Mouse (Mus musculus) thymus, postnatal 10 days (tissue): ENCODE data around the gene Abca13.
"Not testable (repeated sequence)": the region's sequence is repeated elsewhere in the genome, so short reads cannot be mapped to it uniquely, and the experiment has no call there.

ENCODE experiments used
- DNase-seq, 2 experiments: peaks; one replicate each; pipeline ENCODE4 v3.0.0; 2021; ENCODE audit warnings: low spot score in 2 of 2

The Abca13 gene

DNA sequence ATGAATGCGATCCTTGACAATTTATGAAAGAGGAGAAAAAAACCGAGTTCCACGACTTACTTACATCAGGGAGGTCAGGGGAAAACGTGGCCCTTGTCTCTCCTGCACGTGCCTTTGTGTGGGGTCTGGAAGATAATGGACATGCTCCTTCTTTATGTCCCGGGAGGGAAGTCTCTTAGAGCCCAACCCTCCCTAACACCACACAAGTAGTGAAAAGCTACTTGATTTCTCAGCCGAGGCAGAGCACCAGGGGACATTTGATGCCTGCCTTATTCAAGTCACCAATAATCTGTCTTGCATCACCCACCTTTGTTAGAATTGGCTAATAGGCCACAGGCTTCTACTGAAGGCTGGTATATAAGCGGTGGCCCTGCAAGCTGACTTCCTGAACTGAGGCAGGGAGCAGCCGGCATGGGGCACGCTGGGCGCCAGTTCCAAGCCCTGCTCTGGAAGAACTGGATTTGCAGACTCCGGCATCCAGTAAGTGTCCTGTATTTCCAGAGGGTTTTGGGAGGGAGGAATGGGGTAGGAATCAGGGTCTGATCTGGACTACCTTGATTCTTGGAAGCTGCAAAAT, at the start of gene Abca13:
TSS of gene Abca13 (plus strand) at position 388 of the 577 bp plus-strand sequence.
- DNase-seq: no peak

DNA sequence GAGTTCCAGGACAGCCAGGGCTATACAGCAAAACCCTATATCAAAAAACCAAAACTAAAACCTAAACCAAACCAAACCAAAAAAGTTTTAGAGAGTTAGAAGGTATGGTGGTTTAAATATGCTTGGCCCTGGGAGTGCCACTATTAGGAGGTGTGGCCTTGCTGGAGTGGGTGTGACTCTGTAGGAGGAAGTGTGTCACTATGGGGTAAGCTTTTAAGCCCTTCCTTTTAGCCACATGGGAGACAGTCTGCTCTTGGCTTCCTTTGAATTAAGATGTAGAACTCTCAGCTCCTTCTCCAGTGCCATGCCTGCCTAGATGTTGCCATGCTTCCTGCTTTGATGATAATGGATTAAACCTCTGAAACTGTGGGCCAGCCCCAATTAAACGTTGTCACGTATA, 46.6 kb upstream of the Abca13 start:
- DNase-seq: no peak

DNA sequence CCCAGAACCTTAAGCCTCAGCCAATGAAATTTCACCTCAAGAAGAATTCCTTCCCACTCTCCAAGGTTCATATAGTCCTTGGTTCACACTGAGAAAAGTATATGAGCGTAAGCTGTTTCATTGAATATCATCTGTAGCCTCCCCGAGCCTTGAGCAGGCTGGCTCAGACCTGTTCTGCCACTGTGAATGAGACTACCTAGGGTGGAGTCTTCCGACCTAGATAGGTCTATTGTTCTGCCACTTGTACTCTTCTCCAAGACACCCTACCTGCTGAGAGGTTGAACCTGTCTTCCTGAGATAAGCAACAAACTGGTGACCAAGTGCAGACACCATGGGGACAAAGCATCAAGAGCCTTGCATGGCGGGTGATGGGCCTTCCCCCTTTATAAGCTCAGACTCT, 45.6 kb upstream of the Abca13 start:
- DNase-seq: no peak

DNA sequence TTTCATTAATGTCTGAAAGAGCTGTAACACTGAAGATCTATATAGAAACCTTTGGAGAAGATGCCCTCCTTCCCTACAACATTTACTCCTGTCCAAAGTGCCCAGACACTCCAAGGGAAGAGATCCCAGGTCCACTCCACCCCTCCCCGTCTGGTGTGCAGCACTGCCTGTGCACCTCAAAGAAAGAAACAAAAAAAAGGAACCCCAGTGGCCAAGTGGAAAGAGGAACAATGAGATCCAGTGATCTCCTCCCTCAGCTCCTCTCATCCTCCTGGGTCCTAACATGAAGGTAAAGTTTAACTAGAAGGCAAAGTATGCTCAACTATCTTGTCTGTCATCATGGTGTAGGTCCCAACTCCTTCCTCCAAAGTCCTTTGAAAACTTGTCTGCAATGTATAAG, 45.1 kb upstream of the Abca13 start:
- DNase-seq: no peak

DNA sequence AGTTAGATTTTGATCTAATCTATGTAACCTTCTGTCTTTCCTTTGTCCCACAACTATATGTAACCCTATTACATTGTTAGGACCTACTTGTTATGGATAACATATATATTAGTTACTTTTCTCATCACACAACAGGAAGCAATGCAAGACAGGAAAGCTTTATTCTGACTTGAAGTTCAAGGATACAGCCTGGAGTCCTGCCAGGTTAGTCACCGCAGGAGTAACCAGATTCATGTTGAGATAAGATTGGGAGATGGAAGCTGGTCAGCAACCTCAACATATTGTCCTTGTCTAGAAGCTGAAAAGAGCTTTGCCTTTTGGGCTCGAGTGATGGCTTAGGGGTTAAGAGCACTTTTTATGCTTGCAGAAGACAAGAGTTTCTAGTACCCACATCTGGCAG, 43.5 kb upstream of the Abca13 start:
- no peak for DNase-seq

DNA sequence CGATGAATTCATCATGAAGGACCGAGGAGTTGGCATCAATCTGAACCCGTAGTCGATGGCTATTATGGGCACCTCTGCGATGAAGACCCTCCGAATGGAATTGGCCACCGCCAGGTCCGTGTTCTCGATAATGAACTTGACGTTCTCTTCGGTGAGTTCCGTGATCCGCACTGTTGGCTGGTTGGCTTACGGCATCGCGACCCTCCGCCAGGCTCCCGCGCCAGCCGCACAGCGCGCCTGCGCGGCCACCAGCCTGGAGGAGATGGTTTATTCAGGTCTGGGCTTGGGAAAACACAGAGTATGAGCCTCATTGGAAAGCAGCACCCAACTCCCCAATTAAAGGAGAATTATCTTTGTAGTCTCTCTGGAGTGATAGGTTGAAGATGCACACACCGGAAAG, 41.3 kb upstream of the Abca13 start:
- DNase-seq: not testable (repeated sequence)

DNA sequence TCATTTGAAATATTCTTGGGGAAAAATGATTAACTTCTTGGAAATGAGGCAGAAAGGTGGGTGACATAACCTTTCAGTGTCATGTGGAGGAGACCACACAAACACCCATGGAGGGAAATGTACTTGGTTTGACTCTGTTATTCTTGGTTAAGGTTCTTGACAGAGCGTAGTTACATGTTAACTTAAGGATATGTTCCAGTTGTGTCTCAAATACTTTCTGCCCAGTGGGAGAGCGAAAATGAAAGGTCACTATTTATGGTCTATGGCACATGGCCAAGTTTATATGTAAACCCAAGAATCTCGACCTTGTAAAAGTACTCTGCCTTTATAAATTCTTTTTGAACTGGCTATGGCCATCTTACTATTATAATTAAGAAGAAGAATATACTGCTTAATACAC, 31.8 kb upstream of the Abca13 start:
- no peak for DNase-seq

DNA sequence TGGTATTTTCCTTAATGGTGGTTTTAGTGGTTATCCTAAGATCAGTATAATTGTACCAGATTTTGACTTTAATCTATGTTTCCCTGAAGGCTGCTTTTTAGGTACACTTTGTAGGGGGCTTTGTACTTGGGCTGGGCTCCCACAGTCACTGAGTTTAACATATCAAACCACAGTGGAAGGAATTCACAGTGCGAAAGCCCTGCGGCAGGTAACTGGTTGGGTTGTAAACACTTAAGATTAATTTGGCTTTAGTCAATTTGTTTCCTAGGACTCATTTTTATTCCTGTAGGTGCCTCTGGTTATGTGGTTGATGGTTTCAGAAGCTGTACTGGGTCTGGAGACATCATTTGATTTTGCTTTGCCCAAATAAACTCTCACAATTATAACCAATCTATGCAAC, 24.4 kb upstream of the Abca13 start:
- no peak for DNase-seq

DNA sequence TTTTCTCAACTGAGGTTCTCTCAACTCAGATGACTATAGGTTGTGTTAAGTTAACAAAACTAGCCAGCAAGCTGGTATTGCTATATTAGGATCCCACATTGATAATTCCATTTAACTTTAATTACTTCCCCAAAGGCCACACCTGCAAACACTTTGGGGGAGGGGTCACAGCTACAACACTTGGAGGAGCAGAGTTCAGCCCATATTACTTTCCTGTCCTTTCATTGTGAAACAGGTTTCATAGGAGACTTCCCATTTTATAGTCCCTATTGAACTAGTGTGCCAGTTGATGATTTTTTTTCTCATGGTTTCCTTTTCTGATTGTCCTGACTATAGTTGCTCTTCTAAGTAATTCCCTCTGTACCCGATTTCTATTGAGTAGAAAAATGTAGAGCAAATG, 10.3 kb upstream of the Abca13 start:
- DNase-seq: no peak

DNA sequence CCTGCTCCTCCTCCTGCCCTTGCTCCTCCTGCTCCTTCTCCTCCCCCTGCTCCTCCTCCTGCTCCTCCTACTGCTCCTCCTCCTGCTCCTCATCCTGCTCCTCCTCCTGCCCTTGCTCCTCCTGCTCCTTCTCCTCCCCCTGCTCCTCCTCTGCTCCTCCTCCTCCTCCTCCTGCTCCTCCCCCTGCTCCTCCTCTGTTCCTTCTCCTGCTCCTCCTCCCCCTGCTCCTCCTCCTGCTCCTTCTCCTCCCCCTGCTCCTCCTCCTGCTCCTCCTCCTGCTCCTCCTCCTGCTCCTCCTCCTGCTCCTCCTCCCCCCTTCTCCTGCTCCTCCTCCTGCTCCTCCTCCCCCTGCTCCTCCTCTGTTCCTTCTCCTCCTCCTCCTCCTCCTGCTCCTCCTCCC, 2.3 kb upstream of the Abca13 start:
- not testable (repeated sequence) for DNase-seq

DNA sequence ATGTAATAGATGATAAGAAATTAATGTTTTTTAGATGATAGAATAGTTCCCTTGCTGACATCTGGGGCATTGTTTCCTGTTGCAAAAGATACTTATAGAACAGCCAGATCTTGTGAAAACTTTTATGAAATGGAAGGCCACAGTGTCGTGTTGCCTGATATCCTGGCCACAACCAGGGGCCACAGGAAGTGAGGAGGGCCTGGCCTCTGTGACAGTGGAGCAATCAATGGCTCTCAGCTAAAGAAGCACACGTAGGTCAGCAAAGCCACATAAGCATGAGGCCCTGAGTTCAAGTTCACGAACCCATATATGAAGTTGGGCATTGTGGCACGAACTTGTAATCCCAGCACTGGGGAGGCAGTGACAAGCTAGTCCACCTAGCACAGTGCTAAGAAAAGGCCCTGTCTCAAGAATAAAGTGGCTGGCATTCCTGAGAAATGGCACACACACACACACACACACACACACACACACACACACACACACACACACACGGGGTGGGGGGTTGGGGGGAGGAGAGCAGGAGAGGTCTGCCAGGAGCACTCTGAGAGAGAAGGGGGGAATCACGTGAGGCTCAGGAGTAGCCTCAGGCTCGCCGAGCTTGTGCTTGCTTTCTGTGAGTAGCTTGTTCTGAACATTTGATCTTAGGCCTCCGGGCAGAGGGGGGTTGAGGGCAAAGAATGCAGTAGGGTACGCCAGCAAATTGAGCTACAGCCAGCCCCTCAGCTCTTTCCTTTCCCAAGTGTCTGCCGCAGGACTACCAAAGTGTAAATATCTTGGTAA, 779 bp upstream of the Abca13 start:
- no peak for DNase-seq

DNA sequence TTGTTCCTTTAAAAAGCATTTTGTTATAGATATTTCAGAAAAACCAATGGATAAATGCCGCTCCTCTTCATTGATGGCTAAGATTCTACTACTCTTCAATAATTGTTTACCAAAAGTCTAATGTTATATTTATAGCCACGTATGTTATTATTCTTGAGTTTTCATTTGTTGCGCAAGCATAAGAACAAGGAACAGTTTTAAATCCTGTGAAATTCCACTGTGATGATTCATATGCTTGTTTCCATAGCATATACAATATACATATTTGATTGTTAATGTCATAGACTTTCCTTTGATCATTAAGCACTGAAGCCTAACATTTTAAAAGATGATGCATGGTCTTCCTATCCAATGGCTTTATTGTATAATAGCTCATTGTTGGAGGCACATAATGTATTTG, 3.1 kb downstream of the Abca13 start:
- DNase-seq: no peak

DNA sequence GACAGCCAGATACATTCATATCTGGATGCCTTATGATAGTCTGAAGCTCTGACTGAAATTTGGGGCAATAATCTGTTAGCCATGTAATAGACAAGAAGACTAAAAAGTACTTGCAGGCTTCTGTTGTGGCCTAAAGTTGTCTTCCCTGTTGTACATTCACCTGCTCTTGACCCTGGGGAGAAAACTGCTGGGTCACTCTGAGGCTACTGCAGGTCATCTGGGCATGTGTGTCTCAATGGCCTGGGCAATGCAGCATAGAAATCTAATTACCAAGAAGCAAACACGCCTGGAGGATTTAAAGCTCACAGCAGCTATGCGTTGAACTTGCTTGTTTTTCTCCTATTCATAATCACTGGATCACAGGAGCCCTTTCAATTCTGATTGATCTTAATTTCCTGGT, 8.1 kb downstream of the Abca13 start:
- no peak for DNase-seq

DNA sequence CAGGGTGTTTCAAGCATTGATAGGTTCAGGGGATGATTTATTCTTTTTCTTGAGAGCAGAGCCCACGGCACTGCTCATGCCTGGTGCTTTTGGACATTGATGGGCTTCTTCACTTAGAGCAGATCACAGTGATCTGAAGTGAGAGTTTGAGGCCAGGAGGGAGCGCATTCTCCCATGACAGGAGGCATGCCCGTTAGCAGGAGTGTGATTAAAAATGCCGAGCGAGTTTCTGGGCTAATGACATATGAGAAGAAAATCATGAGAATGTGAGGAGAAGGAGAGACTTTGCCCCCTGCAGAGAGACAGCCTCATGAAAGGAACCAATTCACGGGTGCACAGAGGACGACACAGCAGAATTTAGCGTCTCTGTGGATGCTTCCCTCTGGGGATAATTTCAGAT, 19.0 kb downstream of the Abca13 start:
- DNase-seq: no peak

DNA sequence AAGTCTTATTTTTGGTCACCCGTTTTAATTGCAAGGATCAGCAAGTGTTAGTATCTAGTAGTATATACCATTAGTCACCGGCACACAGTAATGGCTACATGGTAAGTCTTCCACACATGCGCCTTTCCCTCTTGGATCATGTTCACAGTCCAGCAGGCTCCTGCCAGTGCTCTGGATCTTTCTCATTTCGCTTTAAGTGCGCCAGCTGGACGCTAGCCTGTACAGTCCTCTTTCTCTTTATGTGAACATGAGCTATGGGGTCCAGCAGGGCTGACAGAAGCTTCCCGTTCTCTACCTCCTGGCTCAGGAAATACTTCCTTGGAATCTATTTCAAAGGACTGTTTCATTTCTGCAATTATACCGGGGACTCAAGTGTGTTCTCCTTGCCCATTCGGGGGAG, 21.8 kb downstream of the Abca13 start:
- DNase-seq: no peak

DNA sequence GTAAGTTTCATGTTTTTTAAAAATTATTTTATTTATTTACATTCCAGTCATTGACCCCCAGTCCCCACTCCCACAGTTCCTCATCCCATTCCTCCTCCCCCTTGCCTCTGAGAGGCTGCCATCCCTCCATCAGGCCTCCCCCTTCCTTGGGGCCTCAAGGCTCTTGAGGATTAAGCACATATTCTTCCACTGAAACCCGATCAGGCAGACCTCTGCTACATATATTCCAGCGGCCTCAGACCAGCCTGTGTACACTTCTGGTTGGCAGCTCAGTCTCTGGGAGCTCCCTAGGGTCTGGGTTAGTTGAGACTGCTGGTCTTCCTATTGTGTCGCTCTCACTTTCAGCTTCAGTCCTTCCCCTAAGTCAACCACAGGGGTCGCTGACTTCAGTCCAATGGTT, 24.5 kb downstream of the Abca13 start:
- DNase-seq: no peak

DNA sequence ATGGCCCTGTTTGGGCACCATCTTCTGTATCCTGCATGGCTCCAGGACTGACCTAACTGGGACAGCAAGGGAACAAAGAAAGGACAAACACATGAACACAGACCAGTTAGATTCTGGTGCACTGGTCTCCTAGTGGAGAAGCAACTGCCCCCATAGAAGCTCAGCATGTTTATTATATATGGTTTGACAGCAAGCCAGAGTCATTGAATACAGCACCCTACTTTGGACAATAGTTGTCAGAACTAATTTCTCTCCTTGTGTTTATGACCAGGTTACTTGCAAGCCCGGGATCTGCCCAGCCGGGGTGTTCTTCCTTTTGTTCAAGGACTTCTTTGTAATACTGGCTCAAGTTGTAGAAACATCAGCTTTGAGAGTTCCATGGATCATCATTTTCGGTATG, 28.8 kb downstream of the Abca13 start:
- no peak for DNase-seq

DNA sequence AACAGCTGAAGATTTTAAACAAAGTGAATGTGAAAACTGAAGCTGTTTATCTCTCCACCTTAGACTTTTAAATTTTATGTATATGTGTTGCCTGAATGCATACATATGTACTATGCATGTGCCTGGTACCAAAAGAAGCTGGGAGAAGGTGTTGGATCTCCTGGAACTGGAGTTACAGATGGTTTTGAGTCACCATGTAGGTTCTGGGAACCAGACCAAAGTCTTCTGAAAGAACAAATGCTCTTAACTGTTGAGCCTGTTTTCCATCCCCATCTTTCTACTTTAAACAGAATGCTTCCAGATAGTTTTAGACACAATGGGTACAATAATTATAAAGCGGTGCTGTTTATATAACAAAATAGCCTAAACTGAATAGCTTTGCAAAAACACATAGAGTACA, 29.9 kb downstream of the Abca13 start:
- no peak for DNase-seq

DNA sequence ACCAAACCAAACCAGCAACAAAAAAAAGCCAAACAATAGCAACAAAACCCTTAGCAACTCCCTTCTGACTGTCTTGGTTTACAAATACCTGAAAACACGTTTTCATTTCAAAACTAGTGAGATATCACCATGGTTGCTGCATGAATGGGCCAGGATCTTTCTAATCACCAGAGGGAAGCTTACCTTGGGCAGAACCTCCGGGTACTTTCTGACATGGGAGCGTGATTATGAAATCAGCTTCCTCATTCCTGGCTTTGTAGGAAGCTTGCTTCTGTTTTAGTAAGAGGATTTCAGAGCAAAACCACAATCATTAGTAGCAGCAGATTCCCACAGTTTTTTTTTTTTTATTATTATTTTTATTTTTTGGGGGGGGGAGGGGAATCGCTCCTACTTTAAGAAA, 34.7 kb downstream of the Abca13 start:
- DNase-seq: no peak

DNA sequence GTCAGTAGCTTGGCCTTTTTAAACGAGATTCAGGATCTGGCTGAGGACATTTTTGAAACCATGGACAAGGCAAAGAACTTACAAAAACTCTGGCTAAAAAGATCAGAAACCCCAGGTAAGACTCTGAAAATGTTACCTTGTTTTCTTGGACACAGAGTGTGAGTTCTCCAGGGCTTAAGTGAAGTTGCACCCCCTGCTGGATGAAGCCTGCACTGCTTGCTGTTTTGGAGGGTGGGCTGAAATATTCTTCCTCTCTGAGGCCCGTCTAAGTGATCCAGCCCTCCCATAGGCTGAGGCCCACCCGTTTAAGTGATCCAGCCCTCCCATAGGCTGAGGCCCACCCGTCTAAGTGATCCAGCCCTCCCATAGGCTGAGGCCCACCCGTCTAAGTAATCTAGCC, 57.9 kb downstream of the Abca13 start:
- not testable (repeated sequence) for DNase-seq

DNA sequence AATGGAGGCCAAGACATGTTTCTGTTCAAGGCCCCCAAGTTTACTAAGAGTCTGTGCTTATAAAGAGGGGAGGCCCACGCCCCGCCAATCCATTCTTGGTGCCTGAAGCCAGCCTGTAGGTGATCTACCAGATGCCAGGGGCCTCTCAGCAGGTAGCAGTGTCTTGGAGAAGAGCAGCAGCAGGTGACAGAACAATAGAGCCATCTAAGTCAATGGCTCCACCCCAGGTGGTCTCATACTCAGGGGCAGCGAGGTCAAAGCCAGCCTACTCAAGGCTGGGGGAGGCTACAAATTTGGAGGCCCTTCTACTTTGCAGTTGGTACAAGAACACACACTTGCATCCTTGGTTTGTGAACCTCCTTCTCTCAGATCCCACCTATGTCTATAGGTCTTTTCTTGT, 71.3 kb downstream of the Abca13 start:
- not testable (repeated sequence) for DNase-seq

DNA sequence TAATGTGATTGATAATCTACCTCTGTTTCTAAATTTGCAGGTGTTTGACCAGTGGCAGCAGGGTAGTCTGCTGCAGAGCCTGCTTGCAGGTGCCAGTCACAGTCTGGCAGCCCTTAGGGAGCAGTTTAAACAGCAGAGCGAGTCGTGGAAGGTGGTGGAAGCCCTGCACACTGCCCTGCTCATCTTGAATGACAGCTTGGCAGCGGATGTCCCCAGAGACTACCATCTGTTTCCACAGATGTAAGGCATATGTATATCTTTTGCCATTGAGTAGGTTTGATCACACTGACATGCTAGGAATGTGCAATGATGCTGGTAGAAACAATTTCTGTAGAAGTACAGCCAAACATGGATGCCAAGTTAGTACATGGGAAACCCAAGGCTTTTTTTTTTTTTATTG, 77.3 kb downstream of the Abca13 start:
- no peak for DNase-seq

DNA sequence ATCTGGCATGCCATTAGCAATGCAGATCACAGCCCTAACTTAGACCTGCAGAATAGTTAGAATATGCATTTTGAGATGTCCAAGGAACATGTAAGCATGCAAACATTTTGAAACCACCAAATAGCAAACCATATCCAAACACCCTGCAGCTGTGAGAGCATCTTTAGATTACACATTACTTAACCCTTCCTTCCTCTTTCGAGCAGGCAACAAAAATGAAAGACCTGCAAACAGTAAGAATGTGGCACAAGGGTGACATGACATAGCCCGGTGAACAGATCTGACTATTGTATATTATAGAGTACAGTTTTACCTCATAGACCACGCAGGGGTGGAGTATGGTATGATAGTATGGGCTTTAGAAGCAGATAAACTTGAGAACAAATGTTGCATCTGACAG, 93.5 kb downstream of the Abca13 start:
- DNase-seq: no peak

DNA sequence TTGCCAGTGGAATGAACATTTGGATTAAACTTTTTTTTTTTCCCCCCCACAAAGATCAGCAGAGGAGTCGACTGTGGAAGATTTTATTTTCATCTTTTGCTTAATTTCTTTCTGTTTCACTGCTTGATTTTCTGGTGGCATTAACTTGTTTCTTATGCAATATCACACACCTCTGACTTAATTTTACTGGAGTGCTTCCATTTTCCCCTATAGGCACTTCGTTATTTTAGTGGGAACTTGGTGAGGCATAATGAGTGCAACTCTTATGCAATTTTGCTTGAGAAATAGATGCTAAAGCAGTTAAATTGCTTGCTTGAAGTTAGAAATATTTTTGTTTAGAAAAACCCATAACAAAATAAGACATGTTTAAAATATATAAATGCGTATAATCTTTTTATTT, 94.0 kb downstream of the Abca13 start:
- DNase-seq: no peak
